Mouse (Mus musculus) forebrain, postnatal 0 days (tissue): ENCODE measurements around the gene Btrc. TPM values are rescaled to one million over a fixed set of nuclear protein-coding genes. Genes with fewer than 3 reads are reported as not detected.

Experiments used
- ATAC-seq: fragments of 200-750 bp; cut with Nextera tagmentation; 2 replicates; pipeline ENCODE4 v1.8.0; 2017; ENCODE audit warnings: mild to moderate bottlenecking, moderate library complexity
- DNase-seq: peaks from one replicate; pipeline ENCODE4 v3.0.0-alpha.2; 2015
- H3K27ac ChIP-seq: fragments of 300-500 bp; sonication (generic); 2 replicates; pipeline ENCODE4 v1.5.1; 2014; ENCODE audit warnings: low read depth, mild to moderate bottlenecking, antibody characterized with exemption, low read length, moderate library complexity, mixed read lengths
- H3K27me3 ChIP-seq: fragments of 300-500 bp; sonication (generic); 2 replicates; pipeline ENCODE4 v1.6.1; 2014; ENCODE audit warnings: mild to moderate bottlenecking, low read length, mixed read lengths; ENCODE audit not compliant: insufficient read depth
- H3K36me3 ChIP-seq: fragments of 300-500 bp; sonication (generic); 2 replicates; pipeline ENCODE4 v1.6.1; 2014; ENCODE audit warnings: mild to moderate bottlenecking, moderate library complexity; ENCODE audit not compliant: insufficient read depth
- H3K4me1 ChIP-seq: fragments of 300-500 bp; sonication (generic); 2 replicates; pipeline ENCODE4 v1.6.1; 2014; ENCODE audit warnings: antibody characterized with exemption; ENCODE audit not compliant: insufficient read depth
- H3K4me2 ChIP-seq: fragments of 300-500 bp; sonication (generic); 2 replicates; pipeline ENCODE4 v1.6.1; 2014; ENCODE audit warnings: low read depth, mild to moderate bottlenecking, moderate library complexity
- H3K4me3 ChIP-seq: fragments of 300-500 bp; sonication (generic); 2 replicates; pipeline ENCODE4 v1.5.1; 2014; ENCODE audit warnings: low read depth, low read length, mixed read lengths
- H3K9ac ChIP-seq: fragments of 300-500 bp; sonication (generic); 2 replicates; pipeline ENCODE4 v1.6.1; 2014; ENCODE audit warnings: mild to moderate bottlenecking
- H3K9me3 ChIP-seq: fragments of 300-500 bp; sonication (generic); 2 replicates; pipeline ENCODE4 v1.6.1; 2016; ENCODE audit warnings: low read length
- CTCF ChIP-seq: sonication (generic); IDR thresholded peaks from 2 replicates; pipeline ENCODE4 v1.5.1; 2016; ENCODE audit warnings: antibody characterized with exemption, control low read depth, low read depth
- WGBS: fragments of 180-500 bp; shearing (Covaris S2); extraction: QIAGEN DNeasy Blood & Tissue Kit; methylation state at CpG from one replicate; pipeline ENCODE4 v1.1.7; 2014; 5-methylcytosine and 5-hydroxymethylcytosine counted together
- polyA plus RNA-seq: library from polyadenylated mRNA; unstranded; fragments of >200 nt; fragmentation: Nextera tagmentation; extraction: Ambion mirVana; gene quantifications from 2 replicates; pipeline ENCODE4 v1.2.1, GENCODE M21; 2015
- total RNA-seq: library from RNA; depleted of rRNA; stranded (reverse); fragments of >200 nt; gene quantifications from 2 replicates; pipeline ENCODE4 v1.2.3, GENCODE M21; 2014

Btrc gene
- total and polyA plus RNA-seq, 2 experiments from 2014 or later, result 46.9 to 64.7 TPM

GRCm38 (mm10) chr19:45567367-45567766 is 203.8 kb downstream of the Btrc start:
- TF ChIP-seq CTCF, result no peak
- no peaks in the 10 kb centered on the region for H3K27me3 ChIP-seq
- WGBS, result 21% methylated on average over 14 of the region's 14 CpGs

GRCm38 (mm10) chr19:45573033-45573432 is 209.5 kb downstream of the Btrc start:
- Histone ChIP-seq H3K4me2 (no peak overlapping the region), H3K36me3 (peaks cover 37% of the 10 kb centered on the region), H3K27ac (no peak overlapping the region), H3K4me1 (no peaks in the 10 kb centered on the region), H3K4me3 (no peak overlapping the region), H3K9ac (no peak overlapping the region), H3K9me3 (no peaks in the 10 kb centered on the region), H3K27me3 (no peaks in the 10 kb centered on the region)
- no peak for TF ChIP-seq CTCF
- 81% methylated on average over 6 of the region's 6 CpGs for WGBS
- ATAC-seq (no peak), DNase-seq (no peak)

More at GRCm38 (mm10) chr19:45567367-45567766, 203.8 kb downstream of the Btrc start:
- Histone ChIP-seq H3K4me3 (no peak overlapping the region), H3K27ac (no peak overlapping the region), H3K36me3 (peaks cover 16% of the 10 kb centered on the region), H3K4me2 (no peak overlapping the region), H3K4me1 (no peaks in the 10 kb centered on the region), H3K9me3 (no peaks in the 10 kb centered on the region), H3K9ac (no peak overlapping the region)
- ATAC-seq (no peak), DNase-seq (no peak)

DNA sequence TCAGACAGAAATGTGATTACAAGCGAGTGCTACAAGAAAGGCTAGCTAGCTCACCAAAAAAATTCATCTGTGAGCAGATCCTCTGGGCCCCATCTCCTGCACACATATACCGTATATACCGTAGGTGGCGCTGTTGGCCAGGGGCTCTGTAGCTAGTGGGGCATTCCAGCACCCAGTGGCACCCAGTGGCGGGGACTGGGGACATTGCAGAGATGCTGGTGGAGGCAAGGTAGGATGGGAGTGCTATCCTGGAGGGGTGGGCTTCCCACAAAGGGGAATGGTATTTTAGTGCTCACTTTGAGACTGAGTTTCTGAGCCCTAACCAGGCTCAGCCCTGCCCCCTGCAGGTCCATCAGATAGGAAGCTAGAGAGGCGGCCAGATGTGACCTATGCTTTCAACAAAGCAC is 210.3 kb downstream of the Btrc start:
- peak; percentile 88 for ATAC-seq
- H3K27ac ChIP-seq, result no peak overlapping the region
- peak; percentile 77 for DNase-seq
- no peaks in the 10 kb centered on the region for H3K9me3 ChIP-seq
- H3K9ac ChIP-seq, result no peak overlapping the region
- TF ChIP-seq CTCF, result peak; percentile 87
- H3K4me2 ChIP-seq, result no peak overlapping the region
- no peaks in the 10 kb centered on the region for H3K27me3 ChIP-seq
- H3K36me3 ChIP-seq, result peaks cover 46% of the 10 kb centered on the region
- no peaks in the 10 kb centered on the region for H3K4me1 ChIP-seq
- WGBS, result 19% methylated on average over 6 of the region's 6 CpGs
- no peak overlapping the region for H3K4me3 ChIP-seq

- no peak for TF ChIP-seq CTCF
- DNase-seq, result no peak
- no peak for ATAC-seq
- Histone ChIP-seq H3K4me2 (no peak overlapping the region), H3K27me3 (no peaks in the 10 kb centered on the region), H3K9ac (no peak overlapping the region), H3K4me1 (no peaks in the 10 kb centered on the region), H3K27ac (no peak overlapping the region), H3K4me3 (no peak overlapping the region), H3K9me3 (no peaks in the 10 kb centered on the region), H3K36me3 (peaks cover 51% of the 10 kb centered on the region)
- WGBS, result 80% methylated on average over 7 of the region's 7 CpGs
These were observed 210.9 kb downstream of the Btrc start for GRCm38 (mm10) chr19:45574339-45574898.

- no peaks in the 10 kb centered on the region for H3K27me3 ChIP-seq
- no peaks in the 10 kb centered on the region for H3K4me1 ChIP-seq
- ATAC-seq, result no peak
- no peak overlapping the region for H3K9ac ChIP-seq
- no peak for TF ChIP-seq CTCF
- no peak overlapping the region for H3K4me2 ChIP-seq
- 62% methylated on average over 19 of the region's 19 CpGs for WGBS
- no peaks in the 10 kb centered on the region for H3K9me3 ChIP-seq
- no peak overlapping the region for H3K4me3 ChIP-seq
- peaks cover 53% of the 10 kb centered on the region for H3K36me3 ChIP-seq
- no peak overlapping the region for H3K27ac ChIP-seq
- no peak for DNase-seq
These were observed 211.6 kb downstream of the Btrc start for GRCm38 (mm10) chr19:45574941-45575631.

DNA sequence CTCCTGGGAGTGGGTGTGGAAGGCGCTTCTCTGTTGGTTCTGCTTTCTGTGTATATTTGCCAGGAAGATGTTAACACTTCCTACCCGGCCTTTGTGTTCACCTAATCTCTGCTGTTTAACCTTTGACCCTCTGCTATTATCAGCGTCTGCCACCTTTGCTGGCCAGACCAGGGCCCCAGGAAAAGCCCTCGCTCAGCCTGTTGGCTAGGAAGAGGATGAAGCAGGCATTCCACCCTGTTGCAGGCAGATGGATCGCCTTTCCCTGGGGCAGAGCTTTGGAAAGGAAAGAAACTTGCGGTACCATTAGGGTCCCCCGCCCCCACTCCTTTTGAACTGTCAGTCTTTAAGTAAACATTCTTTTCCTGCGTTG is 212.1 kb downstream of the Btrc start:
- Histone ChIP-seq H3K27ac (no peak overlapping the region), H3K4me1 (no peaks in the 10 kb centered on the region), H3K27me3 (no peaks in the 10 kb centered on the region), H3K9me3 (no peaks in the 10 kb centered on the region), H3K4me2 (no peak overlapping the region), H3K4me3 (no peak overlapping the region), H3K36me3 (peaks cover 53% of the 10 kb centered on the region), H3K9ac (no peak overlapping the region)
- ATAC-seq, result no peak
- DNase-seq, result no peak
- no peak for TF ChIP-seq CTCF
- WGBS, result 25% methylated on average over 8 of the region's 8 CpGs

- Histone ChIP-seq H3K4me1 (no peaks in the 10 kb centered on the region), H3K27me3 (no peaks in the 10 kb centered on the region), H3K36me3 (peaks cover 43% of the 10 kb centered on the region), H3K27ac (no peak overlapping the region), H3K4me3 (no peak overlapping the region), H3K4me2 (no peak overlapping the region), H3K9ac (no peak overlapping the region), H3K9me3 (no peaks in the 10 kb centered on the region)
- DNase-seq, result no peak
- 84% methylated on average over 14 of the region's 14 CpGs for WGBS
- TF ChIP-seq CTCF, result no peak
- ATAC-seq, result no peak
These were observed 213.7 kb downstream of the Btrc start for GRCm38 (mm10) chr19:45577141-45577750.
